Mouse (Mus musculus) embryonic facial prominence, embryonic 11.5 days (tissue): ENCODE measurements around the gene Pcdh19. TPM values are rescaled to one million over a fixed set of nuclear protein-coding genes. Genes with fewer than 3 reads are reported as not detected.
A peak's percentile ranks its signal among the peaks of the same experiment; 100 is the strongest.

Experiments used
- ATAC-seq: fragments of 200-750 bp; cut with Nextera tagmentation; replicated peaks from 2 replicates; pipeline ENCODE4 v1.8.0; 2017; ENCODE audit warnings: low read depth; ENCODE audit not compliant: insufficient number of reproducible peaks, low FRiP score, low TSS enrichment
- DNase-seq: peaks from one replicate; pipeline ENCODE4 v3.0.0-alpha.2; 2015; ENCODE audit warnings: low spot score
- H3K27ac ChIP-seq: fragments of 300-500 bp; sonication (generic); replicated peaks from 2 replicates; pipeline ENCODE4 v1.5.1; 2014; ENCODE audit warnings: mild to moderate bottlenecking, low read depth, low read length, control low read depth
- H3K27me3 ChIP-seq: fragments of 300-500 bp; sonication (generic); 2 replicates; pipeline ENCODE4 v1.6.1; 2014; ENCODE audit warnings: mild to moderate bottlenecking, low read length, moderate library complexity, mixed read lengths; ENCODE audit not compliant: control insufficient read depth, insufficient read depth
- H3K36me3 ChIP-seq: fragments of 300-500 bp; sonication (generic); replicated peaks from 2 replicates; pipeline ENCODE4 v1.6.1; 2014; ENCODE audit warnings: low read depth, mild to moderate bottlenecking, low read length, moderate library complexity, mixed read lengths; ENCODE audit not compliant: control insufficient read depth, insufficient read depth
- H3K4me1 ChIP-seq: fragments of 300-500 bp; sonication (generic); 2 replicates; pipeline ENCODE4 v1.6.1; 2014; ENCODE audit warnings: low read length, mixed read lengths; ENCODE audit not compliant: control insufficient read depth, insufficient read depth
- H3K4me2 ChIP-seq: fragments of 300-500 bp; sonication (generic); 2 replicates; pipeline ENCODE4 v1.6.1; 2014; ENCODE audit warnings: low read depth, mild to moderate bottlenecking, control low read depth, low read length, moderate library complexity
- H3K4me3 ChIP-seq: fragments of 300-500 bp; sonication (generic); 2 replicates; pipeline ENCODE4 v1.5.1; 2014; ENCODE audit warnings: low read depth, low read length, control low read depth
- H3K9ac ChIP-seq: fragments of 300-500 bp; sonication (generic); replicated peaks from 2 replicates; pipeline ENCODE4 v1.6.1; 2014; ENCODE audit warnings: mild to moderate bottlenecking, control low read depth, low read length
- H3K9me3 ChIP-seq: fragments of 300-500 bp; sonication (generic); replicated peaks from 2 replicates; pipeline ENCODE4 v1.6.1; 2016; ENCODE audit warnings: mild to moderate bottlenecking, low read length, inconsistent platforms, mixed read lengths; ENCODE audit not compliant: control insufficient read depth
- WGBS: fragments of 180-500 bp; shearing (Covaris S2); extraction: QIAGEN DNeasy Blood & Tissue Kit; methylation state at CpG from one replicate; pipeline ENCODE4 v1.1.7; 2014; 5-methylcytosine and 5-hydroxymethylcytosine counted together
- polyA plus RNA-seq: library from polyadenylated mRNA; unstranded; fragments of >200 nt; fragmentation: Nextera tagmentation; extraction: Ambion mirVana; gene quantifications from 2 replicates; pipeline ENCODE4 v1.2.1, GENCODE M21; 2014

Pcdh19 gene
- polyA plus RNA-seq, 1 experiment from 2014 or later: 4.7 TPM

GRCm38 (mm10) chrX:133605828-133606227 is 83.0 kb downstream of the Pcdh19 start:
- H3K9ac ChIP-seq: no peak overlapping the region
- no peaks in the 10 kb centered on the region for H3K36me3 ChIP-seq
- no peaks in the 10 kb centered on the region for H3K4me1 ChIP-seq
- no peaks in the 10 kb centered on the region for H3K9me3 ChIP-seq
- no peaks in the 10 kb centered on the region for H3K27me3 ChIP-seq
- WGBS: 34% methylated on average over 4 of the region's 4 CpGs
- ATAC-seq: no peak
- no peak for DNase-seq
- no peak overlapping the region for H3K4me2 ChIP-seq
- H3K27ac ChIP-seq: no peak overlapping the region
- H3K4me3 ChIP-seq: no peak overlapping the region

GRCm38 (mm10) chrX:133604272-133604671 is 84.5 kb downstream of the Pcdh19 start:
- peak; percentile 89 for ATAC-seq
- 28% methylated on average over 4 of the region's 4 CpGs for WGBS
- no peaks in the 10 kb centered on the region for H3K27me3 ChIP-seq

GRCm38 (mm10) chrX:133602068-133602467 is 86.7 kb downstream of the Pcdh19 start:
- H3K4me2 ChIP-seq: no peak overlapping the region
- H3K4me1 ChIP-seq: no peaks in the 10 kb centered on the region
- WGBS: 57% methylated on average over 2 of the region's 2 CpGs
- H3K27me3 ChIP-seq: no peaks in the 10 kb centered on the region
- ATAC-seq: no peak
- no peak for DNase-seq
- no peaks in the 10 kb centered on the region for H3K9me3 ChIP-seq
- H3K9ac ChIP-seq: no peak overlapping the region
- H3K4me3 ChIP-seq: no peak overlapping the region
- H3K27ac ChIP-seq: no peak overlapping the region
- H3K36me3 ChIP-seq: no peaks in the 10 kb centered on the region

More at GRCm38 (mm10) chrX:133604272-133604671, 84.5 kb downstream of the Pcdh19 start:
- Histone ChIP-seq H3K4me1 (no peaks in the 10 kb centered on the region), H3K36me3 (no peaks in the 10 kb centered on the region), H3K9ac (no peak overlapping the region), H3K4me2 (no peak overlapping the region), H3K9me3 (no peaks in the 10 kb centered on the region), H3K4me3 (no peak overlapping the region), H3K27ac (no peak overlapping the region)
- peak; percentile 72 for DNase-seq

GRCm38 (mm10) chrX:133601658-133602057 is 87.1 kb downstream of the Pcdh19 start:
- WGBS: 48% methylated on average over 1 of the region's 1 CpGs

GRCm38 (mm10) chrX:133601195-133601594 is 87.6 kb downstream of the Pcdh19 start:
- 61% methylated on average over 2 of the region's 2 CpGs for WGBS
- Histone ChIP-seq H3K4me1 (no peaks in the 10 kb centered on the region), H3K9ac (no peak overlapping the region), H3K9me3 (no peaks in the 10 kb centered on the region), H3K27me3 (no peaks in the 10 kb centered on the region), H3K27ac (no peak overlapping the region), H3K36me3 (no peaks in the 10 kb centered on the region), H3K4me3 (no peak overlapping the region), H3K4me2 (no peak overlapping the region)
- DNase-seq (no peak), ATAC-seq (no peak)

More at GRCm38 (mm10) chrX:133601658-133602057, 87.1 kb downstream of the Pcdh19 start:
- Histone ChIP-seq H3K27ac (no peak overlapping the region), H3K9ac (no peak overlapping the region), H3K27me3 (no peaks in the 10 kb centered on the region), H3K4me2 (no peak overlapping the region), H3K4me1 (no peaks in the 10 kb centered on the region), H3K36me3 (no peaks in the 10 kb centered on the region), H3K4me3 (no peak overlapping the region), H3K9me3 (no peaks in the 10 kb centered on the region)
- ATAC-seq (no peak), DNase-seq (peak; percentile 43)

- Histone ChIP-seq H3K4me3 (no peak overlapping the region), H3K27ac (no peak overlapping the region), H3K27me3 (no peaks in the 10 kb centered on the region), H3K4me2 (no peak overlapping the region), H3K9ac (no peak overlapping the region), H3K36me3 (no peaks in the 10 kb centered on the region), H3K4me1 (no peaks in the 10 kb centered on the region), H3K9me3 (no peaks in the 10 kb centered on the region)
- ATAC-seq (peak; percentile 73; the same call in 1 of the 2 replicates), DNase-seq (peak; percentile 24)
- 57% methylated on average over 4 of the region's 4 CpGs for WGBS
Measured at GRCm38 (mm10) chrX:133575601-133576382, 113.0 kb downstream of the Pcdh19 start.

GRCm38 (mm10) chrX:133565355-133565754 is 123.4 kb downstream of the Pcdh19 start:
- H3K9ac ChIP-seq: no peak overlapping the region
- DNase-seq (no peak), ATAC-seq (no peak)
- no peaks in the 10 kb centered on the region for H3K9me3 ChIP-seq
- no peak overlapping the region for H3K4me3 ChIP-seq
- no peaks in the 10 kb centered on the region for H3K4me1 ChIP-seq
- H3K36me3 ChIP-seq: no peaks in the 10 kb centered on the region
- H3K4me2 ChIP-seq: no peak overlapping the region
- WGBS: 85% methylated on average over 2 of the region's 2 CpGs
- H3K27ac ChIP-seq: no peak overlapping the region
- H3K27me3 ChIP-seq: no peaks in the 10 kb centered on the region
